Mouse (Mus musculus) liver, adult 2 months (tissue): Measurements from ENCODE around the gene Plcb4. TPM values are rescaled to one million over a fixed set of nuclear protein-coding genes. Genes with fewer than 3 reads are reported as not detected.
A peak's percentile ranks its signal among the peaks of the same experiment; 100 is the strongest.
"Not testable (repeated sequence)": the region's sequence is repeated elsewhere in the genome, so short reads cannot be mapped to it uniquely, and the experiment has no call there.

Experiments used
- DNase-seq: peaks from one replicate; pipeline ENCODE4 v3.0.0-alpha.2; 2011; ENCODE audit warnings: low read depth, low spot score; ENCODE audit errors: extremely low read depth
- H3K27ac ChIP-seq: fragments of 200-500 bp; replicated peaks from 2 replicates; pipeline ENCODE4 v1.5.1; 2012; ENCODE audit warnings: low read depth, mild to moderate bottlenecking, control low read depth, inconsistent platforms, low read length; ENCODE audit not compliant: insufficient read depth
- H3K27me3 ChIP-seq: fragments of 200-500 bp; 2 replicates; pipeline ENCODE4 v1.6.1; 2012; ENCODE audit warnings: mild to moderate bottlenecking, moderate library complexity, low read length, inconsistent platforms; ENCODE audit not compliant: control insufficient read depth, insufficient read depth
- H3K36me3 ChIP-seq: fragments of 200-500 bp; 2 replicates; pipeline ENCODE4 v1.6.1; 2012; ENCODE audit warnings: low read length, inconsistent platforms; ENCODE audit not compliant: control insufficient read depth, insufficient read depth
- H3K4me1 ChIP-seq: fragments of 200-500 bp; 2 replicates; pipeline ENCODE4 v1.6.1; 2011; ENCODE audit warnings: low read length; ENCODE audit not compliant: control insufficient read depth, insufficient read depth
- H3K4me3 ChIP-seq: fragments of 200-500 bp; 2 replicates; pipeline ENCODE4 v1.5.1; 2011; ENCODE audit warnings: low read depth, mild to moderate bottlenecking, control low read depth, low read length, moderate library complexity; ENCODE audit not compliant: insufficient read depth
- H3K79me2 ChIP-seq: fragments of 200-500 bp; 2 replicates; pipeline ENCODE4 v1.6.1; 2012; ENCODE audit warnings: inconsistent platforms, mild to moderate bottlenecking, low read length, moderate library complexity; ENCODE audit not compliant: control insufficient read depth, insufficient read depth
- H3K9ac ChIP-seq: fragments of 200-500 bp; 2 replicates; pipeline ENCODE4 v1.6.1; 2012; ENCODE audit warnings: low read depth, mild to moderate bottlenecking, control low read depth, inconsistent platforms, low read length
- CTCF ChIP-seq: fragments of 200-500 bp; IDR thresholded peaks from 2 replicates; pipeline ENCODE4 v1.5.1; 2011; ENCODE audit warnings: low read depth, low read length, control low read depth
- POLR2A ChIP-seq: fragments of 200-500 bp; IDR thresholded peaks from 2 replicates; pipeline ENCODE4 v1.6.1; 2011; ENCODE audit warnings: low read length, control low read depth; ENCODE audit not compliant: insufficient read depth; ENCODE audit errors: extremely low read depth
- WGBS: fragments of 180-500 bp; shearing (Covaris S2); methylation state at CpG from one replicate; pipeline ENCODE4 v1.1.7; 2018; 5-methylcytosine and 5-hydroxymethylcytosine counted together
- polyA plus RNA-seq: library from polyadenylated mRNA; depleted of rRNA; stranded (reverse); fragments of >200 nt; gene quantifications from 2 replicates; pipeline ENCODE4 v1.2.3, GENCODE M21; 2012
- total RNA-seq: library from RNA; depleted of rRNA; stranded (reverse); fragments of >200 nt; gene quantifications from 2 replicates; pipeline ENCODE4 v1.2.3, GENCODE M21; 2014

The Plcb4 gene
- total and polyA plus RNA-seq, 2 experiments, result 0.88 to 4.3 TPM

DNA sequence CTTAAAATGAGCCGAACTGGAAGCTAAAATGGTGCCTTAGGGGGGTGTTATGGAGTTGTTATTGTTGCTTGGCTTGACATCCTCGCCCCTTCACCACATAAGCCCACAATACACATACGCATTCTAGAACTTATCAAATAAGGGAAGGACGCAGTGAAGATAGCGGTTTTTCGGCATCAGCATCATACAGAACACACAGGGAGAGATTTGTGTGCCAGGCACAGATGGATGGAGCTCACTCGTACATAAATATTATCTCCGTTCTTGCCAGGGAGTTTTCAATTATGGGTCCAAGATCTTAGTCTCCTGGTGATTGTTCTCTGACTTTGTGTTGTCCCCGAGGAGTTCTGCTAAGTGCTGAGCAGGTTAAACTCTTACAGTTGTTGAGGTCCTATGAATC is 50.0 kb downstream of the Plcb4 start:
- Histone ChIP-seq H3K4me1 (peaks cover 2% of the 10 kb centered on the region; the same call in 1 of the 2 replicates), H3K4me3 (no peak overlapping the region), H3K36me3 (no peaks in the 10 kb centered on the region), H3K79me2 (no peaks in the 10 kb centered on the region), H3K27ac (no peak overlapping the region), H3K27me3 (no peaks in the 10 kb centered on the region), H3K9ac (no peak overlapping the region)
- 83% methylated on average over 9 of the region's 9 CpGs for WGBS
- DNase-seq, result no peak
- TF ChIP-seq CTCF (no peak), POLR2A (no peak)

DNA sequence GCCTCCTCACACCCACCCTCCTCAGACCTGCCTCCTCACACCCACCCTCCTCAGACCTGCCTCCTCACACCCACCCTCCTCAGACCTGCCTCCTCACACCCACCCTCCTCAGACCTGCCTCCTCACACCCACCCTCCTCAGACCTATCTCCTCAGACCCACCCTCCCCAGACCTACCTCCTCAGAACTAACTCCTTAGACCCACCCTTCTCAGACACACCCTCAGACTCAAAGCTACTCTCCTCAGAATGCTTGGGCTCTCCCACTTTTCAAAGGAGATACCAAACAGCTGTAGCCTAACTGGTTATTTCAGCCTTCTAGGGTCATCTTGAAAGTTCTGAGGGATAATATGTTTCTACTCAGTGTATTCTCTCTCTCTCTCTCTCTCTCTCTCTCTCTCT is 50.9 kb downstream of the Plcb4 start:
- H3K4me1 ChIP-seq, H3K27me3 ChIP-seq, H3K79me2 ChIP-seq, DNase-seq, H3K9ac ChIP-seq, H3K4me3 ChIP-seq, H3K27ac ChIP-seq, H3K36me3 ChIP-seq: not testable (repeated sequence)

DNA sequence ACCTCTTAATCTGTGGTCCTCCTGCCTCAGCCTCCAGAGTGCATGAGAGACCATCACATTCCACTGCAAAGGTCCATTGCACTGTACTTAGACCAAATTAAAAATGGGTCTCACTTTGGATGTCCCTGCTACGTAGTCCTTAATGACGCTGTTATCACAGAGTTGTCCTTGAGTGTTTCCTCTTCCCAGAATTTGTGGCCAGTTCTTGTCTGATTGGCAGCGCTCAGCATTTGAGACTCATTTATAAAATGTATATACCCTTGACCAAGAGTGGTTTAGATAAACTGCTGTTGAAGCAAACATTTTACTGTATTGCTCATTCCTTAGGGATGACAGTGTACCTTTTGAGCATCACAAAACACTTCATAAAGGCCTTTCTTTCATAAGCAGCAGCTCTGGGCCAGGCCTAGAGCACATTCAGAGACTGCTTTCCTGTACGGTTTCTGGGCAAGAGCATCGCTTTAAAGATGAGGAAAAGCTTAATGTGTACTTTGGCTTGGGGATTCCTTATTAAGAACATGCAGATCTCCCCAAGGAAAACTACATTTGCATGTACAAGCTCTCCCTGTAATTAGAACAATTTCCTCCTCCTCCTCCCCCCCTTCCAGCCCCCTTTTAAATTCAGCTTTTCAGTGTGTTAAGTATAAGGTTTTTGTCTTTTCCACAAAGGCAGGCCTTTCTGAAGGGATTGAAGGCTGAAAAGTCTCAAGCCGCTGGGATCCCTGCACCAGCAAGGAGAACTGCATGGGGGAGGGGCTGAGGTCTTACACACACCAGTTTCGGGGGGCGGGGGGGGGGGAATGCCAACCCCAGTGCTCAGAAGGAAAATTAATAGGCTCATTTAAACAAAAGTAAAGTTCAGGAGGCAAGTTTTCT is 52.5 kb downstream of the Plcb4 start:
- no peaks in the 10 kb centered on the region for H3K79me2 ChIP-seq
- DNase-seq, result no peak
- H3K27me3 ChIP-seq, result no peaks in the 10 kb centered on the region
- TF ChIP-seq POLR2A (no peak), CTCF (no peak)
- no peaks in the 10 kb centered on the region for H3K36me3 ChIP-seq
- H3K27ac ChIP-seq, result peak overlapping the region; percentile 67
- peaks cover 2% of the 10 kb centered on the region; the same call in 1 of the 2 replicates for H3K4me1 ChIP-seq
- no peak overlapping the region for H3K9ac ChIP-seq
- no peak overlapping the region for H3K4me3 ChIP-seq
- WGBS, result 62% methylated on average over 8 of the region's 8 CpGs

DNA sequence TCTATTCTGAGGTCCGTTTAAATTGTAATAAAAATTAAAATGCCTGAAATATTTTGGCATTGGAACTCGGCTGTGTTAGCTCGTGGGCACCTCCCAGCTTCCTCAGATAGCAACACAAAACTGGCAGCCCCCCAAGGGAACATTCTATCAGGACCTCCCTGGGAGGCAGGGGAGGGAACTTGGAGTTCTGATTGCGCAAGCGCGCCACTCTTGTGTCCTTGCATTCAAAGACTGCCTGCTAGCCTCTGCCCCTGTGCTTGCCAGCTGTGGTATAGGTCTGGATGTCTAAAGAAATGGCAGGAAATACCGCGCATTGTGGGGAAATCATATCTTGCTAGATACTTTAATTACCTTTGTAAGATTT is 53.1 kb downstream of the Plcb4 start:
- Histone ChIP-seq H3K27ac (no peak overlapping the region), H3K9ac (no peak overlapping the region), H3K36me3 (no peaks in the 10 kb centered on the region), H3K79me2 (no peaks in the 10 kb centered on the region), H3K4me1 (peaks cover 2% of the 10 kb centered on the region; the same call in 1 of the 2 replicates), H3K4me3 (no peak overlapping the region), H3K27me3 (no peaks in the 10 kb centered on the region)
- 57% methylated on average over 8 of the region's 8 CpGs for WGBS
- no peak for TF ChIP-seq CTCF
- no peak for TF ChIP-seq POLR2A
- DNase-seq, result peak; percentile 30

DNA sequence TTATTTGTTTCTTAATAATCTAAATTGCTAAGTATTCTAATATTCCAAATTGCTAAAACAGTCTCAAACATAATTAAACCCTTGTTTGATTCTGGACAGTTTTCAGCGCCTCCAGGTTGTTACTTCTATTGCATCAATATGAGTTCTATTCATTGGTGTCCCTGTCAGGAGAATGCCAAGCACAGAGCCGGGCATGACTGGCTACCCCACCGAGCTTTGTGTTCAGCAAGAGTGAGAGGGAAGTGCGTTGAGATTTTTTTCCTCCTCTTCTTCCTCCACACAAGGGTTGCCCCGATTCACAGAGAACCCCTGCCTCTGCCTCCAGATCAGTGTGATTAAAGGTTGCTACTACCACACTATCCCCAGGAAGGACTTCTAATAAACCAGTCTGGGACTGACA is 53.5 kb downstream of the Plcb4 start:
- H3K4me3 ChIP-seq, result no peak overlapping the region
- WGBS, result 55% methylated on average over 5 of the region's 5 CpGs
- no peak for DNase-seq
- TF ChIP-seq POLR2A, result no peak
- TF ChIP-seq CTCF, result no peak
- no peaks in the 10 kb centered on the region for H3K79me2 ChIP-seq
- H3K27ac ChIP-seq, result peak overlapping the region; percentile 15; the same call in 1 of the 2 replicates
- H3K27me3 ChIP-seq, result no peaks in the 10 kb centered on the region
- H3K36me3 ChIP-seq, result no peaks in the 10 kb centered on the region
- H3K4me1 ChIP-seq, result peaks cover 2% of the 10 kb centered on the region
- no peak overlapping the region for H3K9ac ChIP-seq

DNA sequence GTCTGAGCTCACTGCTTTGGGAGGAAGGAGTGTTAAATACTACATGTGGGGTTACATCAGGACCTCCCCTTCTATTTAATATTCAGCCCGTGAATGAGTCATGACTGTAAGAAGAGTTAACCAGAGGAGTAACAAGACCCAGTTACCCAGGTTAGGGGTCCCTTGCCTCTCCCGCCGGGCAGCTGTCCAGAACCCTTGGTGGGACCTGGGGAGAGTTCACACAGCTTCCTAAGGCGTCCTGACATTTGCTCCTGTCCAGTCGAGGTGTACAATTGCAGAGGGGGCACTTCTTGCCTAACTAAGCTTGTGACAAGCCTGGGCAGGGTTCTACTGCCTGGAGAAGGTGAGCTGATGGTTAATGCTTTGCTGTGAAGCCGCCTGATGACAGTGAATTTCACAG is 54.1 kb downstream of the Plcb4 start:
- Histone ChIP-seq H3K9ac (no peak overlapping the region), H3K4me3 (no peak overlapping the region), H3K4me1 (peaks cover 2% of the 10 kb centered on the region), H3K79me2 (no peaks in the 10 kb centered on the region), H3K27ac (no peak overlapping the region), H3K27me3 (no peaks in the 10 kb centered on the region), H3K36me3 (no peaks in the 10 kb centered on the region)
- no peak for DNase-seq
- 65% methylated on average over 6 of the region's 6 CpGs for WGBS
- TF ChIP-seq POLR2A, result no peak
- TF ChIP-seq CTCF, result no peak
